Mouse (Mus musculus) gastrocnemius, postnatal 36 days (tissue): ENCODE measurements around the gene Pam16. TPM values are rescaled to one million over a fixed set of nuclear protein-coding genes. Genes with fewer than 3 reads are reported as not detected.

Experiments used
- DNase-seq, 2 experiments: peaks; one replicate each; pipeline ENCODE4 v3.0.0; 2022
- intact Hi-C: fragments of 180-260 bp; cut with DNase I; formaldehyde crosslinking; loops from one replicate; pipeline ENCODE4 v1.15.1; 2025
- long read RNA-seq, 2 experiments: library from polyadenylated mRNA; stranded (forward); transcript quantifications; one replicate each; pipeline ENCODE4 v2.0.0; 2021
- total RNA-seq, 2 experiments: library from RNA; stranded (reverse); gene quantifications; 2 replicates each; pipeline ENCODE4 v1.2.3; 2021

The Pam16 gene
- total RNA-seq: 10 to 100 TPM; 87.0 to 91.6 TPM
- long read RNA-seq, experiment 1, transcript Pam16-201 (5 exons, 596 nt): major isoform, 175 of 185 reads
- long read RNA-seq, experiment 1, partial matches to known transcripts: 0 of 185 reads
- long read RNA-seq, experiment 1, other reads (novel, unspliced or antisense): 8 of 185 reads
- long read RNA-seq, experiment 2, transcript Pam16-201 (5 exons, 596 nt): major isoform, 197 of 211 reads
- long read RNA-seq, experiment 2, partial matches to known transcripts: 1 of 211 reads
- long read RNA-seq, experiment 2, other reads (novel, unspliced or antisense): 11 of 211 reads

- intact Hi-C loops: no loop called here
These were observed at the start of gene Pam16 for GRCm38 (mm10) chr16:4624481-4625110. Pam16 (minus strand) TSS chr16:4624988.

GRCm38 (mm10) chr16:4674091-4674490 lies 49.3 kb upstream of the Pam16 start:
- intact Hi-C loops: no loop called here

More at GRCm38 (mm10) chr16:4624481-4625110, at the start of gene Pam16:
- peak; percentile 88 to 89 for DNase-seq

GRCm38 (mm10) chr16:4670317-4670716 lies 45.5 kb upstream of the Pam16 start:
- intact Hi-C loops: no loop called here

More at GRCm38 (mm10) chr16:4674091-4674490, 49.3 kb upstream of the Pam16 start:
- DNase-seq: no peak

GRCm38 (mm10) chr16:4667190-4667808 lies 42.5 kb upstream of the Pam16 start:
- intact Hi-C loops: loop anchor here (5.0 kb wide), 1 partner anchor 100 kb away; no protein-coding TSS in a partner anchor
- DNase-seq: peak; percentile 66 to 81

More at GRCm38 (mm10) chr16:4670317-4670716, 45.5 kb upstream of the Pam16 start:
- DNase-seq: no peak

GRCm38 (mm10) chr16:4665726-4666125 lies 40.9 kb upstream of the Pam16 start:
- intact Hi-C loops: loop anchor here (5.0 kb wide), 1 partner anchor 98 kb away; no protein-coding TSS in a partner anchor
- no peak for DNase-seq

- intact Hi-C loops: no loop called here
- no peak for DNase-seq
These were observed 39.0 kb upstream of the Pam16 start for GRCm38 (mm10) chr16:4663806-4664205.

- no peak for DNase-seq
- intact Hi-C loops: no loop called here
These were observed 36.8 kb upstream of the Pam16 start for GRCm38 (mm10) chr16:4661605-4662004.

- intact Hi-C loops: no loop called here
- DNase-seq: no peak
These were observed 34.5 kb upstream of the Pam16 start for GRCm38 (mm10) chr16:4659326-4659725.

- intact Hi-C loops: no loop called here
- no peak for DNase-seq
These were observed 34.0 kb upstream of the Pam16 start for GRCm38 (mm10) chr16:4658781-4659245.

GRCm38 (mm10) chr16:4656571-4657081 lies 31.8 kb upstream of the Pam16 start:
- intact Hi-C loops: no loop called here
- DNase-seq: no peak

- DNase-seq: no peak
- intact Hi-C loops: no loop called here
These were observed 31.2 kb upstream of the Pam16 start for GRCm38 (mm10) chr16:4655764-4656570.

- intact Hi-C loops: no loop called here
- DNase-seq: no peak
These were observed 30.5 kb upstream of the Pam16 start for GRCm38 (mm10) chr16:4655251-4655734.

- intact Hi-C loops: no loop called here
These were observed 29.9 kb upstream of the Pam16 start for GRCm38 (mm10) chr16:4654706-4655105.

GRCm38 (mm10) chr16:4652707-4653416 lies 28.1 kb upstream of the Pam16 start:
- intact Hi-C loops: no loop called here
- no peak for DNase-seq

More at GRCm38 (mm10) chr16:4654706-4655105, 29.9 kb upstream of the Pam16 start:
- DNase-seq: no peak

GRCm38 (mm10) chr16:4651624-4652023 lies 26.8 kb upstream of the Pam16 start:
- intact Hi-C loops: no loop called here
- no peak for DNase-seq

- intact Hi-C loops: no loop called here
- DNase-seq: no peak
These were observed 26.3 kb upstream of the Pam16 start for GRCm38 (mm10) chr16:4651081-4651480.

GRCm38 (mm10) chr16:4650161-4650560 lies 25.4 kb upstream of the Pam16 start:
- DNase-seq: no peak
- intact Hi-C loops: no loop called here

- no peak for DNase-seq
- intact Hi-C loops: no loop called here
These were observed 24.9 kb upstream of the Pam16 start for GRCm38 (mm10) chr16:4649692-4650091.

- no peak for DNase-seq
- intact Hi-C loops: no loop called here
These were observed 24.4 kb upstream of the Pam16 start for GRCm38 (mm10) chr16:4649211-4649610.
